Mouse (Mus musculus): ENCODE data around the gene Chrng.

Gene Chrng

GRCm38 (mm10) chr1:87204465-87204864 lies at the start of gene Chrng:
Chrng (plus strand) TSS chr1:87204657.
- no peak for DNase-seq (ENCODE audit: low spot score)

- no peak for DNase-seq (ENCODE audit: low spot score)
Observed at GRCm38 (mm10) chr1:87155531-87156198, 48.8 kb upstream of the Chrng start.

- no peak for DNase-seq (ENCODE audit: low spot score)
Observed at GRCm38 (mm10) chr1:87156199-87156587, 48.3 kb upstream of the Chrng start, which contains the start of gene Ecel1. Ecel1 (minus strand) TSS chr1:87156521.

- no peak for DNase-seq (ENCODE audit: low spot score)
Observed at GRCm38 (mm10) chr1:87159396-87159795, 45.1 kb upstream of the Chrng start.

GRCm38 (mm10) chr1:87164164-87164795 lies 40.2 kb upstream of the Chrng start:
- no peak for DNase-seq (ENCODE audit: low spot score)

GRCm38 (mm10) chr1:87164796-87165184 lies 39.7 kb upstream of the Chrng start:
- no peak for DNase-seq (ENCODE audit: low spot score)

GRCm38 (mm10) chr1:87170458-87170857 lies 34.0 kb upstream of the Chrng start:
- no peak for DNase-seq (ENCODE audit: low spot score)

- DNase-seq (ENCODE audit: low spot score), result no peak
Observed at GRCm38 (mm10) chr1:87171312-87171711, 33.1 kb upstream of the Chrng start.

- no peak for DNase-seq (ENCODE audit: low spot score)
Observed at GRCm38 (mm10) chr1:87172316-87172715, 32.1 kb upstream of the Chrng start.

GRCm38 (mm10) chr1:87174006-87174955 lies 30.2 kb upstream of the Chrng start:
- DNase-seq (ENCODE audit: low spot score), result peak; percentile 63

- DNase-seq (ENCODE audit: low spot score), result peak; percentile 65
Observed at GRCm38 (mm10) chr1:87175852-87176292, 28.6 kb upstream of the Chrng start.

GRCm38 (mm10) chr1:87180896-87181295 lies 23.6 kb upstream of the Chrng start:
- no peak for DNase-seq (ENCODE audit: low spot score)

- no peak for DNase-seq (ENCODE audit: low spot score)
Observed at GRCm38 (mm10) chr1:87183013-87183412, 21.4 kb upstream of the Chrng start, which contains the start of gene Prss56. Prss56 (plus strand) TSS chr1:87183313.

- no peak for DNase-seq (ENCODE audit: low spot score)
Observed at GRCm38 (mm10) chr1:87183998-87184750, 20.3 kb upstream of the Chrng start.

GRCm38 (mm10) chr1:87184751-87185139 lies 19.7 kb upstream of the Chrng start:
- peak; percentile 56 for DNase-seq (ENCODE audit: low spot score)

GRCm38 (mm10) chr1:87185526-87185925 lies 18.9 kb upstream of the Chrng start:
- no peak for DNase-seq (ENCODE audit: low spot score)

- no peak for DNase-seq (ENCODE audit: low spot score)
Observed at GRCm38 (mm10) chr1:87186261-87187036, 18.0 kb upstream of the Chrng start.

- DNase-seq (ENCODE audit: low spot score), result peak; percentile 72
Observed at GRCm38 (mm10) chr1:87187037-87187355, 17.5 kb upstream of the Chrng start.

GRCm38 (mm10) chr1:87190429-87190828 lies 14.0 kb upstream of the Chrng start, which contains the start of gene Chrnd:
Chrnd (plus strand) TSS chr1:87190607.
- no peak for DNase-seq (ENCODE audit: low spot score)

GRCm38 (mm10) chr1:87197296-87197695 lies 7.2 kb upstream of the Chrng start:
- no peak for DNase-seq (ENCODE audit: low spot score)
